Mouse (Mus musculus) fibroblast of lung, adult 2 months (primary cell): ENCODE measurements around the gene Ptpn4.

Source experiments
- DNase-seq: peaks from one replicate; pipeline ENCODE4 v3.0.0-alpha.2; 2011; ENCODE audit warnings: low read depth

The Ptpn4 gene

GRCm38 (mm10) chr1:119641090-119641812 lies 196.2 kb downstream of the Ptpn4 start:
- no peak for DNase-seq

- peak; percentile 36 for DNase-seq
Measured at GRCm38 (mm10) chr1:119640006-119640405, 197.4 kb downstream of the Ptpn4 start.

GRCm38 (mm10) chr1:119637188-119638023 lies 200.0 kb downstream of the Ptpn4 start:
- no peak for DNase-seq

- DNase-seq: no peak
Measured at GRCm38 (mm10) chr1:119634746-119635145, 202.7 kb downstream of the Ptpn4 start.

- DNase-seq: no peak
Measured at GRCm38 (mm10) chr1:119630428-119630827, 207.0 kb downstream of the Ptpn4 start.

GRCm38 (mm10) chr1:119626837-119627236 lies 210.6 kb downstream of the Ptpn4 start:
- DNase-seq: no peak

GRCm38 (mm10) chr1:119624444-119624843 lies 213.0 kb downstream of the Ptpn4 start:
- DNase-seq: no peak

- DNase-seq: no peak
Measured at GRCm38 (mm10) chr1:119605396-119605795, 232.0 kb downstream of the Ptpn4 start.
